Mouse (Mus musculus) megakaryocyte, adult 5-6 weeks (primary cell): ENCODE measurements around the gene Cfap54. TPM values are rescaled to one million over a fixed set of nuclear protein-coding genes. Genes with fewer than 3 reads are reported as not detected.
A peak's percentile ranks its signal among the peaks of the same experiment; 100 is the strongest.

Experiments
- ATAC-seq: 2 replicates; pipeline ENCODE4 v1.8.0; 2016; ENCODE audit warnings: mild to moderate bottlenecking, inconsistent platforms; ENCODE audit not compliant: poor library complexity, severe bottlenecking
- total RNA-seq, 2 experiments: library from RNA; stranded (forward) in 1 of 2; stranded (reverse) in 1 of 2; fragments of 153-499, 151-499 nt in 1 of 2; fragments of 221-1000, 200-1000 nt in 1 of 2; gene quantifications; 2 replicates each; pipeline versions ENCODE4 v1.2.3 to v1.2.4; 2015 to 2017

Cfap54 gene
- total RNA-seq, 2 experiments from 2014 or later = 0.25 to 1.1 TPM

DNA sequence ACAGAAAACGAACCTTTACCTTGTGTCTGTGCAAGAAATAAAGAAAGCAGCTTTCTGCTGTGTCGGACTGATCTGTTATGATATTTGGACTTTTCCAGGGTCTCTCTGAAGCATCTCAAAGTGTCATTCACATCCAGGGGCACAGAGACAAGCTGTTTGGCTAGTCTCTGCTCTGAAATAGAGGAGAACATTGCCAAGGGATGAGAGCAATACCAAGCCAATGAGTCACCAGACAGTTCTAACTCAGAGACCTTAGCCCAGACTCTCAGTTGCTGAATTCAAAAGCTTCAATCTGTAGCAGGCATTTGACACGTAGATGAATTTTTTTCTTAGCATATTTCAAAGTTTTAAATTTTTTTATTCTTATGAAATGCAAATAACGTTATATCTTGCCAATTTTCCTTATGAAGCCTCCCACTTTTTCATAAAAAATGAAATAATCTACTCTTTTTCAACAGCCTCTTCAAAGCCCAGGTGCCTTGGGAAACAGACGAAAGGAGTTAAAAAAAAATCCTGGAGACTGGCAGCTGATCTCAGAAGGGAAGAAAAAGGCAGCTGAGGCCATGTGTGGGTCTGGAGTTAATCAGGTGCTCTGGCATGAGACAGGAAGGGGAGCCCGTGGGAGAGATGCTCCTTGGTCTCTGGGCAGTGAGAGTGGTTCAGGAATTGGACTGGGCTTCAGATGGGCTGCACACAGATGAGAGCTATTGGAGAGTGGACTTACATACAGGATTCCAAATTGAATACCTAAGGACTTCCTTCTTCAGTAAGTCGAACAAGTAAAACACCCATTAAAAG is 138.4 kb downstream of the Cfap54 start:
- ATAC-seq = no peak

DNA sequence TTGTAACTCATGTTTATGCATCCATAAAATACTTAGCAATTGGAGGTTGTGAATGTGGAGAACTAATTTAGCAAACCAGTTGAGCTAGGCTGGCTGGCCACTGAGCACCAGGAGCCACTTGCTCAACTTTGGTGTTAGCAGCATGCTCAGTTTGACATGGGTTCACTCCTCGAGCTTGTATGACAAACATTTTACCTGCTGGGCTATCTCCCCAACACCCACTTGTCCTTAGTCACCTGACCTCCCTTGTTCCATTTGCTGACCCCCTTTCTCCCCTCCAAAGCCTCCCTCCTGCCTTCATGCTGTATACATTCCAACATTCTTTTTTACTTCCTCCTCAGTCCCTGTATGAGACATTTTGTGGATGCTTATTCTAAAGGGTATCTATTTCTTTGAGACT is 139.8 kb downstream of the Cfap54 start:
- ATAC-seq = no peak

DNA sequence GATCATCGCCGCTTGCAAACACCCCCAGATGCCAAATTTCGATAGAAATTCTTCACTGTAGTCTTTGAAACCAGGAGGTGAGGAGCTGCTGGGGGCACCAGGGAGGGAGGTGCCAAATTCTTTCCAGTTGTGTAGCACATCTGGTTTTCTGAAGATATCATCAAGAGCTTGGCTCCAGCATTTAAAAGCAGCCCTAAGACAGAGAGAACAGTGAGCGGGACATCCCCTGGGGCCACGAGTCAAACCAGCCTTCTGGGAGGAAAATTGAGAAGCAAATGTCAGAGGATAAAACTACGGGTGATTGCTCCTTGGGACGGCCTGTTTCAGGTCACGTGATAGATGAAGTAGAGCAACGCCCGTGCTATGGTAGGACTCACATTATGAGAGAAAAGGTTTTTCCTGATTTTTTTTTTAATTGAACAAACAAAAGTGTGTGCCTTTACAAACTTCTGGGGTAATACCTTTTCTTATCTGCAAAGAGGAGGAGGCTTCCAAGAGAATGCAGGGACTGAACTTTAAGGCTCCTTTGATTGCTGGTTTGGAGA is 143.6 kb downstream of the Cfap54 start:
- no peak for ATAC-seq

DNA sequence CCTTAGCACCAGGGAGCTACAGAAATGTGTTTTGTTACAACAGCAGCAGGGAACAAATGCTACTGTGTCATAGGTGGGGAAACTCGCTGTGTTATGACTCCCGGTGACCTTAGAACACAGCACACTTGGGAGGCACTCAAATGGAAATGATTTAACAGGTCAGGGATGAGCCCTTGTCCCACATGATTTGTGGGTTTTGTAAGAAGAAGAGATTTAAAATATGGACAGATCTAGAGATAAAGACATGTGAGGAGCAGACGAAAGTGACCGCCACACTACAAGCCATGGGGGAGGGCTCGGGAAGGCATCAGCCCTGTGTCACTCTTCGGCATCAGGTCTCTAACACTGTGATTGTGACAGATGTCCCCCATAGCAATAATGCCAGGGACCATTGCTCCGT is 144.3 kb downstream of the Cfap54 start:
- no peak for ATAC-seq

DNA sequence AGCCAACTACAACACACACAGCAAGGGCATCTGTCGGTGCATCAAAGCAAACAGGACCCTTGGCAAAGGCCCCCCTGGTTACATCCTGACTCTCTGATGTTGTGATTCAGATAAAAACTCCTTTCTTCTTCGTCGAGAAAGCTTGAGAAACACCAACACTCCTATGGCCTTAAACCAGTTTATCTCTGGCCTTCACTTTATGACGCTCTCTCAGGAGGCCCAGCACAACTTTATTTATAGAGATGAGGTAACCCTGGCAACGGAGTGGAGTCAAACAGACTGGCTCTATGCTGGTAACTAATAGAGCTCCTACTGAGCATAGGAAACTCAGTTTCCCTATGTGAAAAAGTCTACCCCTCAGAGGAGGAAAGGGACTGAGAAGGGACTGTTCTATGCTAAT is 146.9 kb downstream of the Cfap54 start:
- ATAC-seq = no peak

DNA sequence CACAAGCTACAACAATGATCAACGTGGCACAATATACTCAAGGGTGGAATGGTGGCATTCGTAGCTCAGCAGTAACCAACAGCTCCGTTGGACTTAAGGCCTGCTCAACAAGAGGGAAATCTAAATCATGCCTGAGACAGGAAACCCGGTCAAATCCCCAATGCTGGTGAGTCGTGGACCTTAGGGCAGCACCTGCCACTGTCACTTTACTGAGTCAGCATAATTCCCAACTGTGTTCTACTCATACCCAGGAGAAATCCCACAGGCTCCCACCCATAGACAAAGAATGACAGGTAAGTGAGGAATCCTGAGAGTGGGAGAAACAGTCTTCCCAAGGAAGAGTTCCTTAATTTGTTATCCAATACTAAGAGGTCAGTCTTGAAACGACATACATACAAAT is 147.8 kb downstream of the Cfap54 start:
- no peak for ATAC-seq

DNA sequence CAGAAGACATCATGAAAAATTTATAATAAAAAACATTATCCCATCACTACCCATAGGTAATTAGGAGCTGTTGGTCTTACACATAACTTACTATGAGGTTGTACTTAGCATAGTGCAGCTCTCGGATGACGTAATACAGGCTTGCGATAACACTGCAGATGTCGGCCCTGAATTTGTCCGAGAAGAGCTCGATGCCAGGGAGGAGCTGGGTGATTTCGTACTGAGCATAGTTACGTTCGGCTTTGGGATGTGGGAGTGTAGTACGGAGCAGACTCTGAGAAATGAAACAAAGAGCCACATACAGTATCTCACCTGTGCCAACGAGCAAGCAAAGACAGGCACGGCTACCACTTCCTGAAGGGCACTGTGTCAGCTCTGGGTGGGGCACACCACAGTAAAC is 149.0 kb downstream of the Cfap54 start:
- no peak for ATAC-seq

DNA sequence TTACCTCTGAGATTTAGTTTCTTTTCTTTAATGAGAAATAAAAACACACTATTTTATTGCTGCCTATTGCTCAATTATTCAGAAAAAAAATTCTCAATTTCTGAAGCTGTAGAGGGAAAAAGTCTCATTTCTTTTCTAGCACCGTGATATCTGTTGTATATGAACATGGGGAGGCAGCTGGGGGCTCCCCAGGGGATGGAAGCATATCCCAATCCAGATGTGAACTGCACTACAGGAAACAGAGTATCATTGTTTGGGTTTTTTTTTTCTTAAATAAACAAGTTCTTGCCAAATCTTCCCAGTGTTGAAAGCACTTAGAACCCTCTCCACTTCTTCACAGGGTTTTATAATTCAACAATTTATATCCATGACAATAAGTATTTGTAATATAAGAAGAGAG is 151.4 kb downstream of the Cfap54 start:
- no peak for ATAC-seq

DNA sequence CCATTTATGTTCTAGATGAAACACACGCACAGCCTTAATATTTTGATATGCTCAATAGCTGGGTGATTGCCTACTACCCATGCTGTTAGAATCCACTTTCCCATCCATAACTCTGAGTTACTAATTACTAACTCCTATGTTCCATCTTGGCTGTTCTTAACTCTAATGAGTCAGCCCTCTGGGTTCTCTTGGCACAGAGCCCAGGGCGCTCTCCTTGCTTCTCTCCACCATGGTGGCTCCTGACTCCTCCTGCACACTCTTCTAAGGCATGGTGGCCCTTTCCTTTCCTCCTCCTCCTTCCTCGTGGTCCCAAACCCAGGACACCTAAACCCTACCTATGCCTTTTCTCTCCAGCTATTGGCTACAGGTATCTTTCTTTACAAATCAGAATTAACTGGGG is 153.2 kb downstream of the Cfap54 start:
- ATAC-seq = no peak

DNA sequence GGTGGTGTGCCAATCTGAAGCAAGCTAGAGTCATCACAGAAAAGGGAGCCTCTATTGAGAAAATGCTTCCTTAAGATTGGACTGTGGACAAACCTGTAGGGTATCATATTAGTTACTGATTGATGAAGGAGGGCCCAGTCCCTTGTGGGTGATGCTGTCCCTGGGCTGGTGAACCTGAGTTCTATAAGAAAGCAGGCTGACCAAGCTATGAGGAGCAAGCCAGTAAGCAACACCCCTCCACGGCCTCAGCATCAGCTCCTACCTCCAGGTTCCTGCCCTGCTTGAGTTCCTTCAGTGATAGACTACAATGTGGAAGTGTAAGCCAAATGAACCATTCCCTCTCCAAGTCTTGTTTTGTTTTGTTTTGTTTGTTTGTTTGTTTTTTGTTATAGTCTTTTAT is 162.9 kb downstream of the Cfap54 start:
- no peak for ATAC-seq

DNA sequence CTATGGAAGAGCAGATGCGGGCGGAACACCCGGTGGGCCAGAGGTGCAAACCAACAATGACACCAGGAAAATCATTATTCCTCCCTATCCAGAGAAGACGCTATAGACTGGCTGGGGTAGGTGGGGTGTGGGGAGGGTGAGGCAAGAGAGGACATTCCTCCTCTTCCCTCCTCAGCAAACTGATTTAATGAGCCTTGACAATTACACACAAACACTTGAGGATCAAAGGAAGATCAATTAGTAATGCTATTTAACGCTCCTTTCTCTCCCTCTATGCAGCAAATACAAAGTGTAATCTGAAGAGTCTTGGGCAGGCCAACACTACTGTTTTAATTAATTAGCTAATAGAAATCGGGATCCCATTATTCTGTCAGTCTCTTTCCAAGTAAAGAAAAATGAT is 174.2 kb downstream of the Cfap54 start:
- no peak for ATAC-seq

DNA sequence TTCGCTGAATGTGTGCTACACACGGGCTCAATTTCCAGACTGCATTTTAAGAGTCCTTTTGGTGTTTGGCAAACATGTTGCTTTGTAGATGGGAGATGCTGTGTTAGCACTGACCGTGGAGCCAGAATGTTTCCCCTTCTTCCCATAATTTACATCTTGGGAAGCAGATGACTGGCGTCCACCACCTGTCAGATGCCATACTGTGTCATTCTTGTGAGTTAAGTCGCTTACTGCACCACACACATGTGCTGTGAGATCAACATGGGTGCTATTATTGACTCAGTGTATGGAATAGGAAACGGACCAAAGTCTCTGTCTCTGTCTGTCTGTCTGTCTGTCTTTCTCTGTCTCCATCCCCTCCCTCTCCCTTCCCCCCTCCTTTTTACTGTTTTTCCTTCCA is 193.0 kb downstream of the Cfap54 start:
- no peak for ATAC-seq

DNA sequence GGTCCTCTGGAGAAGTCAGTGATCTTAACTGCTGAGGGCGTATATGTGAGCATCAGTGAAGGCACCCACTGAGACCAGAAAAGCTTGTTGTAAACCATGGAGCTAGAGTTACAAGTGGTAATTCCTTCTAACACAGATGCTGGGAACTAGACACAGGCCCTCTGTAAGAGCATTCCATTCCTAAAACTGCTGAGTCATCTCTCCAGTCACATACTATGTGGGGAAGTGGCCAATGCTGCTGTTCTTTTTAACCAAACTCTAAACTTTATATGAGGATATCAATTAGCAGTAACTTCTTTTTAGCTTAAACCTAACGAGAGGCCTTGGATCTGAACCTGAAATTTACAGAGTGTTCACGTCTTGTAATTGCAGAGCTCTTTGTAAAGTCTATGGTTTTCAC is 203.4 kb downstream of the Cfap54 start:
- no peak for ATAC-seq

DNA sequence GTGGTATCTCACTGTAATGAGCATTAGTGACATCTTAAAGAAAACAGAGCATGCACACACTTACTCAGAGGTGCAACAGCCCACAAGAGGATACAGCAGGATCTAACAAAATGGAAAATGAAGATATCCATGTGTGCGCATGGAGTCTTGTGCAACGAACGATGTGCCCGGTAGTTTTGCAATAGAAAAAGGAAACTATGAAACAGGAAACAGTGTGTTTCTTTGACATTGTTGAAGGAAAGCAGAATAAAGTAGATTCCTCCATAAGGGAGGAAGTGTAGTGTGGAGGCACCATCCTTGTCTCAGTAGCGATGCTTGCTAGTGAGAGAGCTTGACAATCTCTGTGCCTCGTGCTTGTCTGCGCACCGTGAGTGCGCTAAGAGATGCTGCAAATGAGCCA is 240.4 kb downstream of the Cfap54 start:
- ATAC-seq = 0 out of 2 replicates have a peak, but pooled peaks have one; percentile 12

DNA sequence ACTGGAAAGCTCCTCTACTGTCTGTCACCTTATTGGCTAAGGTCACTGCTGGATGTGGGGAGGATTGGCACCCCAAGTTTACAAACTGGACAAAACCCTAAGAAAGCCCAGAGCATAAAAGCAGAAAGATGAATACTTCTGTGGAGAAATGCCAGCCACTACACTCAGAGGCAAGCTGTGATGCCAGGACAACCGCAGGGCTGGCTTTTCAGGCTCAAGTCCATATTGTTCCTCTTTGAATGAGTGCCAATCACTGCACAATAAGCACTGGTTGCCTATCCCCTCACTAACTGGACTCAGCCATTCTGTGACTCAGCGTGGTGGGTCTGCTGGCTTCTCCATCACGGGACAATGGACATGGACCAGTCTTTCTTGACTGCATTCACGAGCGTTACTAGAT is 243.8 kb downstream of the Cfap54 start:
- ATAC-seq = no peak

DNA sequence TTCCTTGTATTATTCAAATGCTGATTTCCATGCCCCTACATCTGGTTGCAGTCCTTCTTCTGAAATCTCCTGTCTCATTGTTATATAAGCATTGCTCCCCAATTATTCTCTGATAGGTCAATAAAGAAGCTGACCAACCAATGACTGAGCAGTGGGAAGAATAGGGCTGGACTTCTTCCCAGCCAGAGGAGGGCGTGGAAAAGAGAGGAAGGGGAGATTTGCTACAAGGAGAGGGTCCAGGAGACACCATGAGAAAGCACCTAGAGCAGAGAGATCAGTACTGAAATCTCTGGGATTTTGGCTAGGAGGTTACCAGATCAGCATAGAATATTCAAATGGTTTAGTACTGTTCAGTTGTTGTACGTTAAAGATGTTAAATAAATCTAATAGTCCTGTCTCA is 244.4 kb downstream of the Cfap54 start:
- ATAC-seq = no peak

DNA sequence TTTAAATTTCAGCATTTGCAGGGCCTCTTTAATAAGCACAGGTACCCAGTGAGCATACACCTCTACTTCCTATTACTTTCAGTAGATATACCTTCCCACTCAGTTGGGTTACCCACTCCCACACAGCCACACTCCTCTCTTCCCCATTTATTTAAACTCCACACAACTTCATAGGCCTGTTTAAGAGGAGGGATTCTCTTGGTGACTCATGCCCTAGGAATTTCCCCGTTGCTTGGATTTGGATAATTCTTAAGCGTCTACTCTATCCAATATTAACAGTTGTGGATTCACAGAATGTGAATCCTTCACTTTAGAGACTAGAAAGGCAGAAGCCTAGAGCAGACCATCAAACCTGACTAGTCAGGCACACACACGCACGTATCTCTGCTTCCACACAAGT is 259.9 kb downstream of the Cfap54 start:
- ATAC-seq = no peak

DNA sequence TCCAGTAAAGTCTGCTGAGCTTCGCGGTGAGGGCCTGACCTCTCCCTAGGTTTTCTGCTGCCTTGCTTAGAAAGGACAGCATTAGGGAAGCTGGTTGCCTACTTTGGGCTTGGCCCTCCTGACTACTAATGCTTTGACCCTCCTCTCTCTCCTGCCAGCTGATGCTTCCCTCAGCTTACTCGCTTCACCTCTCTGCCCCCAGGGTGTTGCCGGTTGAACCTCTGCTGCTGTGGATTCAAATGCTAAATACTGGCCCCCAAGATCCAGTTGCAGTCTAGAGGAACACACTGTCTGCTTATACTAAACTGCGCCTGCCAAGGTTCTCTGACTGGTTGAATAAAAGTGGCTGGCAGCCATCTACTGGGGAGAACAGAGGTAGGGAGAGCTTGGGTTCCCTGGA is 263.2 kb downstream of the Cfap54 start:
- ATAC-seq = no peak

DNA sequence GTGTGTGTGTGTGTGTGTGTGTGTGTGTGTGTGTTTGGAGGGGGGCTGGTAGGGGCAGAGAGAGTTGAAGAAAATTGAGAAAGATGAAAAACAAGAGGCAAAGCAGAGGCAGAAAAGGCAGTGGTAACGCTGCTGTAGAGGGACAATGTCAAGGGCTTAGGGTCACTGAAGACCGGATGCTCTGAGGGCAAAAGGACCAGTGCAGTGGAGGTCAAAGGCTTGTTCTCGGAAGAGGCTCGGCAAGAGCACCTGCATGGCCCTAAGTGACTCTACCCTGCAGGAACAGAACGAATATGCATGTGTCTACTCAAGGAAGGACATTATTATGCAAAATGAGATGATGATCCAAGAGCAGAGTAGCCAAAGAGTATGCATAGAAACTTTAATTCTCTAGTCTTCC is 264.5 kb downstream of the Cfap54 start:
- no peak for ATAC-seq

DNA sequence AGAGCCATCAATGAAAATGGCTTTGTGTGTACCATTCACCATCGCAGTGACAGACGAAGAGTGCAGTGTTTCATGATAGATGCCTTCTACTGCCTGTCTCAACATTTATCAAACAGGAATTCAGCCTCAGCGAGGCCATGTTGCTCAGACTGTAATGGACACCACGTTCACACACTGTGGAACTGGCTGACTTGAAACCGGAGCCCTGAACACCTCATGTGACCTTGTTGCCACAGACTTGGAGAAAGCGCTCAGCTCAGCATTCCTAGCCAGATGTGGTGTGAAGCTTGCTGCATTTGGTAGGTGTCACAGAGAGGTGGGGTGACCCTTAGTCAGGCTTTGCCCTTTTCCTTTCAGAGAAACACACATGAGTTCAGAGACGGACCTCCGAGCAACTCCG is 270.5 kb downstream of the Cfap54 start:
- no peak for ATAC-seq

DNA sequence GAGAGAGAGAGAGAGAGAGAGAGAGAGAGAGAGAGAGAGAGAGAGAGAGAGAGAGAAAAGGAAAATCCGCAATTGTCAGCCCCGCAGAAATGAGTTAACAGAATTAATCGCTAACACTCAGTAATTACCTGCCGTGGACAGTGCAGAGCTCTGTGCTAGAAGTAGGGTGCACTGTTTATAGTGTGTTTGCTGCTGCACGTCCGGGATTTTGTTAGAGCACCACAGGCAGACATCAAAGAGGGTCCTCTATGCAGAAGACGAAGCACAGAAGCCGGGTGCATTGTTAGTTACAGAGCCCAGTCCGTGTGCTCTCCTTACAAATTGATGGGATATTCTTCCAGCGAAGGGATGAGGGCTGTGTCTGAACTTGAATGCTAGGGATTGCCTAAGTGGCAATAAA is 289.5 kb downstream of the Cfap54 start:
- no peak for ATAC-seq

DNA sequence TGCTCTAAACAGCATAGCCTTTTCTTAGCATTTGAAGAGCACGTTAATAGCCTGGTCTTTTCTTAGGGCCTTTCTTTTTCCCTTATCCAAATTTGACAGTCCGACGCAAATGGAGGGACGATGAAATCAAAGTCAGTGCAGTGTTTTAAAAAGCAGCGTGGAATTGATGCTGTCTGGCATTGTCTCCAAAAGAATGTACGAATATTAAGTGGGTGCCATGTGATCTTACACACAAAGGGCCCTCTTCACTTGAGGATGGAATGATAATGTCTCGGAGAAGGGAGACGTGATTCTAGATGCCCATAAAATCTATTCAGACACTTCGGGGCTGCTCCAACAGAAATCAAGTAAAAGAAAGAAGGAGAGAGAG is 289.9 kb downstream of the Cfap54 start:
- ATAC-seq = no peak
